Mouse (Mus musculus) lung, postnatal 0 days (tissue): ENCODE measurements around the gene Gpc4.

Experiments
- CTCF ChIP-seq: IDR thresholded peaks from 2 replicates; pipeline ENCODE4 v1.5.1; 2016; ENCODE audit warnings: antibody characterized with exemption, mild to moderate bottlenecking
- EP300 ChIP-seq: IDR thresholded peaks from 2 replicates; pipeline ENCODE4 v1.6.1; 2016; ENCODE audit warnings: antibody characterized with exemption, mild to moderate bottlenecking, control low read depth

GRCm38 (mm10) chrX:52128794-52129193 is 36.3 kb downstream of the Gpc4 start:
- TF ChIP-seq CTCF: no peak
- no peak for TF ChIP-seq EP300
